Mouse (Mus musculus) neural tube, embryonic 10.5 days (tissue): ENCODE data around the gene Stat5b.

Source experiments
- DNase-seq: peaks from one replicate; pipeline ENCODE4 v3.0.0-alpha.2; 2017; ENCODE audit warnings: low spot score; ENCODE audit errors: extremely low spot score

Gene Stat5b

GRCm38 (mm10) chr11:100843070-100843669 lies 7.4 kb downstream of the Stat5b start:
- no peak for DNase-seq

- DNase-seq = no peak
Measured at GRCm38 (mm10) chr11:100842025-100842424, 8.5 kb downstream of the Stat5b start.

GRCm38 (mm10) chr11:100840866-100841265 lies 9.7 kb downstream of the Stat5b start:
- no peak for DNase-seq

GRCm38 (mm10) chr11:100839523-100839922 lies 11.0 kb downstream of the Stat5b start:
- no peak for DNase-seq

- no peak for DNase-seq
Measured at GRCm38 (mm10) chr11:100838894-100839293, 11.6 kb downstream of the Stat5b start.

GRCm38 (mm10) chr11:100836923-100837702 lies 13.4 kb downstream of the Stat5b start:
- DNase-seq = no peak

DNA sequence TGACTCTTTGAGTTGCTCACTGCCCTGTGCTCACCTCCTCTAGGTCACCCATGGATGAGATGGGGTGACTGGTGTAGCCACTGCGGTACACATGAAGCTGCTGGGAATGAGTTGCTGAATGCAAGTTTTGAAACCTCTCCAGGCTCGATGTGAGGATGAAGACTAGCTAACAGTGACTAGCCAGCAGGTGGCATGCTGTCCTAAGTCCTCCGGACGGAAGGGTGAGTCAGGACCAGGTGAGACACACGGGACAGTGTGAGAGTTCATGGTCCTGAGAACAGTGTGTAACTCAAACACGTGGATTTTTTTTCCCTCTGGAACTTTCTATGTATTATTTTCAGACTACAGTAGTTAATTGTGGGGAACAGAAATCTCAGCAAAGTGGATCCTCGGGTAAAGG lies 17.1 kb downstream of the Stat5b start:
- no peak for DNase-seq

GRCm38 (mm10) chr11:100831396-100831795 lies 19.1 kb downstream of the Stat5b start:
- no peak for DNase-seq

GRCm38 (mm10) chr11:100829691-100830090 lies 20.8 kb downstream of the Stat5b start:
- no peak for DNase-seq

- DNase-seq = no peak
Measured at GRCm38 (mm10) chr11:100828676-100829151, 21.8 kb downstream of the Stat5b start.

DNA sequence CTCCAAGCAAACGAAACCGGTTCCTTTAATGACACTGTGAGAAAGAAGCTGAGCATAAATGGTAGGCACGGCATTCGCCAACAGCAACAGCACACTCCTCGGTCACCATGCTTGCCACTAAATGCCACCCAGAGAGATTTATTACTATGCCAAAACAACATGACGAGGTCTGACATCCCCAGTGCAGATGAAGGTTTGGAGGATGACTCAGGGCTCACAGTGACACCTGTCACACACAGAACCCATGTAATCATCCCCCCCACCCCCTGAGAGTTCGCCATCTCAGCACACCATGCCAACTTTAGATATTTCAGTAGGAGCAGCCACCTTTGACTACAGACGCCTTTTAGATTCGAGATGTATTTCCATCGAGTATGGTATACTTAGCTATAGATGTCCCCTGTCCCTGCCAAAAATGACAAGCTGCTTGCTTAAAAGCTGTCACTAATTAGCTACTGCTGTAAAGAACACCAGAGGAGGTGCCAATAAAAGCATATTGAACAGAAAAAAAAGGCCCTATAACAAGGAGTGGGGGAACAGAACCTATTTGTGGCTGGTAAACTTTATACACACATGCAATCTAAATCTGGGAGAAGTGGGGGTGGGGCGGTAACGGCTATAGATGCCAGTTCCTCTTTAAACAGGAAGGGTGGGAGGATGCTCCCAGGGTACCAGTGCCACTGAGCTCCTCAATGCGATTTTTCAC lies 24.2 kb downstream of the Stat5b start:
- no peak for DNase-seq

- DNase-seq = no peak
Measured at GRCm38 (mm10) chr11:100825451-100825850, 25.1 kb downstream of the Stat5b start.

GRCm38 (mm10) chr11:100824496-100824895 lies 26.0 kb downstream of the Stat5b start:
- no peak for DNase-seq

GRCm38 (mm10) chr11:100823543-100824313 lies 26.8 kb downstream of the Stat5b start:
- DNase-seq = no peak

DNA sequence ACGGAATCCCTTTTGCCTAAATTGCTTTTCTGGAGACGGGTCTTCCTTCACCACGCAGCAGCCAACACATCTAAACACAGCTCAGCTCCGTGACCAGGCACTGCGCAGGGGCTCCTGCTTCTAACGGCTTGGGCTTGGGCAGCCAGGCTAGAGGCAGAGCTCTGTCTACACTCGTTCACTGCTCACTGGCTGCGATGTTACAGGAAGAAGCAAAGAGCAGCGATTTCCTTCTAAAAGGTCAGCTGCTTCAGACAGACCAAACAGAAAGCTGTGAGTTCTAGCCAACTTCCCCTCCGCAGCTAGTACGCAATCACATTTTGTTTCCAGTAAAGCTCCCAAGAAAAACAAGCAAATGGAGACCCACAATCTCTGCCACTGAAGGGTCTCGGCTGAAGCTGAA lies 28.2 kb downstream of the Stat5b start:
- DNase-seq = no peak

DNA sequence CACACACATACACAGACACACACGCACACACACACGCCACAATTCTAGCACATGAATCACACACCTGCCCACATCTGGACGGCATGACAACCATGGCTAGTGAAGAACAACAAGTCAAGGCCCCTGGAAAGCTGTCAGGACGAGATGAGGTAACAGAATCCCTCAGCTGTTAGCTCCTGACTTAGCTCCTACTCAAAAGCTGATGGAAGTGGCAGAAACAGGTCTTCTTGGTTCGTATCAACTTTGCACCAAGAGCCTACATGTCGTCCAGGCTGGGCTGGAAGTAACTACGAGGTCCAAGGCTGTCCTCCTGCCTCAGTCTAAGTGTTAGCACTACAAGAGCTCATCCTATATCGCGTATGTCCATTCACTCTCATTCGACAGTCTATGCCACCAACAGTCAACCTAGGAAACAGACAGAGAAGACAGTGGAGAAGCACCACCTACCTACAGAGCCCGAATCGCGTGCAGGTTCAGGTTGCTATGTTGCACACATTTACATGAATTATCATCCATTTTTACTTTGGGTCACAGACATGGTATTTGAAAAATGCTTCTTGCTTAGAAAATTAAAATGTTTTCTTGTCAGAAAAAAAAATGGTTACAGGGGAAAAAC lies 28.8 kb downstream of the Stat5b start:
- no peak for DNase-seq

- DNase-seq = no peak
Measured at GRCm38 (mm10) chr11:100820047-100820446, 30.5 kb downstream of the Stat5b start.

DNA sequence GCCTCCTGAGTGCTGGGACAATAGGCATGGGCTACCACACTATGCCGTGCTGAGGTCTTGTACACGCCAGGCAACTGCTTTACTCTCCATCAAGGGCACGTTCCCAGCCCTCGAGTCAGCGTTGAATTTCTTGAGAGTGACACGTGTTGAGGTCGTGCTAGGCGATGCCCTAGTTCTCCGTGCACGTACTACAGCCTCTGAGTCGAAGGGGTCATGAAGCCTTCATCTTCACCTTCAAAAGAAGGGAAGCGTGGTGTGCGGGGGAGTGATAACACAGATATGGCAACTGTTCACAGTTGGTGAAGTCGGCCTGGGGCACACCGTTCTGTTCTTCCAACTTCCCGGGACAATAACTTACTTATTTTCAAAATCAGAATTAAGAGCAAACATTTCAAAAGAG lies 30.9 kb downstream of the Stat5b start:
- DNase-seq = no peak

GRCm38 (mm10) chr11:100819048-100819447 lies 31.5 kb downstream of the Stat5b start:
- no peak for DNase-seq

GRCm38 (mm10) chr11:100818359-100819012 lies 32.0 kb downstream of the Stat5b start:
- no peak for DNase-seq

- no peak for DNase-seq
Measured at GRCm38 (mm10) chr11:100817311-100817710, 33.2 kb downstream of the Stat5b start.
